Mouse (Mus musculus) stomach, postnatal 0 days (tissue): ENCODE measurements around the gene Timm29.

Experiments used
- CTCF ChIP-seq: IDR thresholded peaks from 2 replicates; pipeline ENCODE4 v1.5.1; 2016; ENCODE audit warnings: antibody characterized with exemption, low read depth, mild to moderate bottlenecking, moderate library complexity
- EP300 ChIP-seq: optimal IDR thresholded peaks from 2 replicates; pipeline ENCODE3; 2016; ENCODE audit warnings: antibody characterized with exemption

GRCm38 (mm10) chr9:21600186-21600585 is 7.7 kb downstream of the Timm29 start:
- no peak for TF ChIP-seq CTCF
- no peak for TF ChIP-seq EP300
